Mouse (Mus musculus) ovary, postnatal 14 days (tissue): ENCODE measurements at regions not wholly inside any gene's neighbourhood (a gene's known extent, or its start where the extent isn't known, plus 50 kb on each side); places are given as distances from the start of the nearest gene placed in this dataset.

Experiments used
- DNase-seq: peaks from one replicate; pipeline ENCODE4 v3.0.0; 2022; ENCODE audit warnings: low spot score

GRCm38 (mm10) chr9:118405926-118406518, 72.0 kb upstream of the Eomes start:
- DNase-seq = no peak

GRCm38 (mm10) chr9:118416032-118416431, 62.0 kb upstream of the Eomes start:
- DNase-seq = no peak

GRCm38 (mm10) chr9:118416475-118416874, 61.5 kb upstream of the Eomes start:
- DNase-seq = no peak

- no peak for DNase-seq
These were observed 53.7 kb upstream of the Eomes start for GRCm38 (mm10) chr9:118424344-118424743.
